Mouse (Mus musculus): ENCODE measurements around the gene Gng12.

The Gng12 gene

GRCm38 (mm10) chr6:67056108-67056888 lies 160.1 kb downstream of the Gng12 start:
- no peak for DNase-seq (ENCODE audit: extremely low spot score)

DNA sequence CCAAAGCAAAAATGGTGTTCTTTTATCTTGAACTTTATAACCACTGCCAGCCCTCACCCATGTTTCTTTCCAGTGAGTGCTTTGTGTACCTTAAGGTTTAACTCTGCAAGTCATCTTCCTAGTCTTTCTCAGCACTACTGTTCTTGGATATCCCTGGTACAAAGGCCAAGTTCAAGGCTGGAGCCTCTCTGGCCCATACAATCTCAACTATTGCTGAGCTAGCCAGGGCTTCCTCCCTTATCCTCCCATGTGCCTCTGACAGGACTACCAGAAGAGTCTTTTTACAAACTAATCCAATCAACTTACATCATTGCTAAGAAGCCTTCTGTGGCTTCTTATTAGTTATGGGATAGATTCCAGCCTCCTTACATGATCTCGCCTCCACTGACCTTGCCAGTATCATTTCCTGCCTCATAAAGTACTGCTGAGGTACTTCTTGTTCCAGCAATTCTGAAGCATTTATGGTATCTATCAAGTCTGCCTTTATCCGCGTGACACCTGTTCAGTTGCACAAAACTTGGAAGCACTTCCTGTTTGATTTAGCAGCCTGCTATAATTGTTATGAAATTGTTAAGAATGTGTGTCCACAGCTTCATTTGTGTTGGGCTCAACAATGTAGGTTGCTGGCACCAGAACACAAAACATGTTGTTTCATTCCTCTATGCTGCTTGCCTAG lies 160.8 kb downstream of the Gng12 start:
- DNase-seq (ENCODE audit: extremely low spot score) = no peak

DNA sequence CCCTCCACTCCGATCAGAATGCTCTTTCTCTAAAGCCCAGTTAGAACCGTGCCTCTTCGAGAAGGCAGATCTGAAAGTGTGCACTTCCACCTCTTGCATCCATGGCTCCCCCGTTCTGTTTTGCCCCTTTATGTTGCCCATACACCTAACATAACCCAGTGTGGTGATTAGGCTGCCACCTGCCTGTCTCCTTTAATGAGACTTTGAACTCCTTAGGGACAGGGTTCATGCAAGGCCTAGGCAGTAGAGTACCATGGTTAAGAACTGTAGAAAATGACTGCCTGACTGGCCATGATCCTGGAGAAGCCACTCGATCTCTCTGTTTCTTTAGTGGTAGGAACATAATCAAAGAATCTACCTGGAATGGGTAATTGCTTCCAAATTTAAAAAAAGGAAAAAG lies 161.4 kb downstream of the Gng12 start:
- DNase-seq (ENCODE audit: extremely low spot score) = no peak

- no peak for DNase-seq (ENCODE audit: extremely low spot score)
Measured at GRCm38 (mm10) chr6:67057991-67058696, 161.9 kb downstream of the Gng12 start.

- no peak for DNase-seq (ENCODE audit: extremely low spot score)
Measured at GRCm38 (mm10) chr6:67060057-67060456, 163.9 kb downstream of the Gng12 start.

DNA sequence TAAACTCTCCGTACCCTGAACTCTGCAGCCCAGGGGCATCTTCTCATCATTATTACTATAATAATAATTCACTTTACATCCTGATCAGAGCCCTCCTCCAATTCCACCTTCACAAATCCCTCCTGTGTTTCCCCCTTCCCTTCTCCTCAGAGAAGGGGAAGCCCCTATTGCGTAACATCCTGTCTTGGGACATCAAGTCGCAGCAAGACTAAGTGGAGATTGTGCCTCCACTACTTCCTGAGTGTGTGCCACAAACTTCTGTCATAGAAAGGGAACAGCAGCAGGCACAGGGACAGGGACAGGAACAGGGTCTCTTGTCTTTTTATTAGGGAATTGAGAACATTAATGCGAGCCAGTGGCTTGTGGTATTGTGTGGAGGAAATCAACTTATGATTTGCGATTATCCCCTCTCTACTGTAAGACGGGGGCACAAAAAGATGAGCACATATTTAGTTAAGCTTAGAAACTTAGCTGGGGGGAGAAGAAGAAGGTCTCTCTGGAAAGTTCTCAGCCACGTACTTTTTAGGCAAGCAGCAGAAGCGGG lies 173.1 kb downstream of the Gng12 start:
- no peak for DNase-seq (ENCODE audit: extremely low spot score)

DNA sequence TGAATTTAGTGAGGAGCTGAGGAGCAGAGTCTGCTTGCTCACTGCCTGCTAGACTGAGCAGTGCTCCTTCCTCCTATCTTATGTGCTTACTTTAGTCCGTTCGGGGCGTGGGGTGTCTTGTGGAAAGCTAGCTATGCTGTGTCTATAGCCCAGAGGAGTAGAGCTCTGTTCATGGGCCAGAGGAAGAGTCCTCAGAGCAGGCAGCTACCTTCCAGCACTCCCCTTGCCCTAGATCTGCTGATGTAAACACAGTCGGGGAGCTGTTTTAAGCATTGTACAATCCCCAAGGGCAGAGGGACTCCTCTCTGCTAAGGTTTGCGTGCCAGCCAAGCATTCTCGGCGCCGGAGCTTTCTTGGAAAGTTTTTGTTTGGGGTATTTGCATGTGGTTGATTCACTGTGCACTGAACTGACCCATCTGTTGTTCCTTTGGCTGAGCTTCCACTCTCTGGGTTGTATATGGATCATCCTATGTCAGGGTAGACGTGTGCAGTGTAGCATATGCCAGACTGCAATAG lies 173.7 kb downstream of the Gng12 start:
- DNase-seq (ENCODE audit: extremely low spot score) = no peak
